Mouse (Mus musculus) large intestine, adult 2 months (tissue): ENCODE measurements around the gene Gm26938. TPM values are rescaled to one million over a fixed set of nuclear protein-coding genes. Genes with fewer than 3 reads are reported as not detected.

Experiments
- DNase-seq: peaks from one replicate; pipeline ENCODE4 v3.0.0-alpha.2; 2012; ENCODE audit warnings: low read depth, low spot score
- WGBS: fragments of 180-500 bp; shearing (Covaris S2); methylation state at CpG from one replicate; pipeline ENCODE4 v1.1.7; 2018; 5-methylcytosine and 5-hydroxymethylcytosine counted together
- polyA plus RNA-seq: library from polyadenylated mRNA; depleted of rRNA; stranded (reverse); fragments of >200 nt; gene quantifications from 2 replicates; pipeline ENCODE4 v1.2.3, GENCODE M21; 2012; rRNA removed

Gene Gm26938
- not detected in 2 replicates for polyA plus RNA-seq

DNA sequence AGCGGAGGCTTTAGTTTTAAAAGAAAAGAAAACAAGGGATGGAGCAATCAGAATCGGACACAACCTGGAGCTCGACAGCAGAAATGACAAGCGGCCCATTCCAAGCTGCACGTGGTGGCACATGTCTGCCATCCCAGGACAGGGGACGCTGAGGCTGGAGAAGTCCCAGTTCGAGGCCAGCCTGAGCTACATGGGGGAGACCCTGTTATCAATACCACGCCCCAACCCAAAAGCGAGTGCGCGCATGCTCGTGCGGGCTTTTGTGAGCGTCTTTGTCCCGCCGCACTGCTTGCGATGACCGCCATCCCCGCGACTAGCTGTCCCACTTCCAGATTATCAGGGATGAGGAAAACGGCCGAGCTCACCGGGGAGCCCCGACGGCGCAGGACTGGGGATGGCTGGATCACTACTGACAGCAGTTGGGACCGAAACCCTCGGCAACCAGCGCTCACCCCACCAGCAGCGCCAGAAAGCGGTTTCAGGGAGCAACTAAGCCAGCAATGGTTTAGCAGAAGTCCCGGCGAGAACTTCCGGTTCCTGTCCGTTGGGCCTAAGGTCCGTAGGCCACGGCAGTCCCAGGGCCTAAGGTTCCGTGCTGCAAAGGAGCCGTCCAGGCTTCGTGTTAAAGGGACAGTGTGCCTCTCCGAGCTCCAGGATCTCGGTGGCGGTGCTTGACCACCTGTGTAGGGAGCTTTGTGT lies at the start of gene Gm26938, which contains the start of gene Psmg3:
Gene Gm26938, minus strand, starts transcription at position 51 of the 699 bp plus-strand sequence.
Gene Psmg3, minus strand, starts transcription at position 529 of the 699 bp plus-strand sequence.
- WGBS, result under 1% methylated on average over 43 of the region's 43 CpGs
- no peak for DNase-seq

DNA sequence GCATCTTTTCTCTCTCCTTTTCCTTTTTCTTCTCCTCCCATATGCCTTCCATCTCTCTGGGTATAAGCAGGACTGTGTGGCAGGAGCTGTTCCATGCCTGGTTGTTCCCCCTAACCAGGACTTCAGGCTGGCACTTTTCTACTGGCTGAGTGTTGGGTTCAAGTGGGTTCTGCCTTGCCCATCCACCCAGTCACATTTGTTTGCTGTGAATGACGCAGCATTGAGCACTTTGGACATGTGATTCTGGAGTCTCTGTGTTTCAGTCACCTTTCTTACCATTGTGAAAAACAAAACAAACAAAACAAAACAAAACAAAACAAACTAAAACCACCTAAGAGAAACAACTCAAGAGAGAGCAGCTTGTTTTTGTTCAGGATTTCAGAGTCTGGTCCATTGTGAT lies 45.3 kb upstream of the Gm26938 start:
- 86% methylated on average over 1 of the region's 1 CpGs for WGBS
- DNase-seq, result no peak

DNA sequence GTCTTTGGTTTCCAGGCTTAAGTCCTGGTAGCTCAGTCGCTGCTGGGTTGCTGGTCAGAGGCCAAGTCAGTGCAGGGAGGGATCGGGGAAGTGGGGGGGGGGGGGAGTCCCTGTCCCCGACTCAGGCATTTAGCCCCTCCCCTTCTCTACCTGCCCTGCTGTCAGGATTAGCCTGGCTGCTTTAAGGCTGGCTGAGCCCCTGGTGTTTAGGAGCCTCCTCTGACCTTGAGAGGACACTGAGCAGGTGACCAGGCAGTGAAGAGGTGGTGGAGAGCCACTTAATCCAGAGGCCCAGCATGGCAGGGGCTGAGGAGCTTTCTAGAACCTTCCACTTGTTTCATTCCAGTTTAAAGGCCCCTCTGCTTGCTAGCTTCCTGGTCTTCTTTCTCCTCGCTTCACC lies 44.7 kb upstream of the Gm26938 start:
- no peak for DNase-seq
- 22% methylated on average over 3 of the region's 4 CpGs for WGBS

DNA sequence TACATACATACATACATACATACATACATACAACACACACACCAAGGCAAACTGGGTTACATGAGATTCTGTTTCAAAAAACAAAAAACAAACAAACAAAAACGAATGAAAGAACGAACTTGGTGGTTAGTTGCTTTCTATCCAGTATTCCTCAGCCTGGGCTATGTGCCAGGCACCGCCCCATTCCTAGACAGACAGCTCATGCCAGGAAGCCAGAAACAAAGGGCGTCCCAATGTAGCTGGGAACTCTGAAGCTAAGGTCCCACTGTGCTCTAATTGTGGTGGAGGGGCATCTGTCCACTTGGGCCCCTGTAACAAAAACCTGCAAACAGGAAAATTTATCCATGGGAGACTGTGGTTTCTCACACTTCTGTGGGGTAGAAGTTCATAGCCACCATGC lies 36.6 kb upstream of the Gm26938 start:
- DNase-seq, result no peak
- 18% methylated on average over 4 of the region's 4 CpGs for WGBS

- DNase-seq, result no peak
- WGBS, result 47% methylated on average over 15 of the region's 15 CpGs
Observed at GRCm38 (mm10) chr5:139860328-139861104, 34.3 kb upstream of the Gm26938 start.

- no peak for DNase-seq
- 63% methylated on average over 12 of the region's 12 CpGs for WGBS
Observed at GRCm38 (mm10) chr5:139849626-139850320, 23.6 kb upstream of the Gm26938 start.

DNA sequence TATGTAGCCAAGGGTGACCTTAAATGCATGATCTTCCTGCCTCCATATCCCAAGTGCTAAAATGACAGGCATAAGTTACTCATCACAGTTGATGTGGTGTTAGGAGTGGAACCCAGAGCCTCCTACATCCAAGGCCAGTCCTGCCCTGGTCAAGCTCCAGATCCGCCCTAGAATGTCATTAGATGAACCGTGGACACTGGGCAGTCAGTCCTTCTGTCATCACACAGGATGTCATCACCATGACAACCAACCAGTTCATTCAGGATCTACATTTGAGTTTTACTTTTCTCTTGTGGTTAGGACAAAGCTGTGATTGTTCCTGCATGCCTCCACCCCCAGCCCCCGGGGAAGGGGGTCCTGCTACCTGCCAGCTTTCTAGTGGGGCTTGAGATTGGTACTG lies 12.9 kb upstream of the Gm26938 start:
- WGBS, result 31% methylated on average over 3 of the region's 3 CpGs
- no peak for DNase-seq

DNA sequence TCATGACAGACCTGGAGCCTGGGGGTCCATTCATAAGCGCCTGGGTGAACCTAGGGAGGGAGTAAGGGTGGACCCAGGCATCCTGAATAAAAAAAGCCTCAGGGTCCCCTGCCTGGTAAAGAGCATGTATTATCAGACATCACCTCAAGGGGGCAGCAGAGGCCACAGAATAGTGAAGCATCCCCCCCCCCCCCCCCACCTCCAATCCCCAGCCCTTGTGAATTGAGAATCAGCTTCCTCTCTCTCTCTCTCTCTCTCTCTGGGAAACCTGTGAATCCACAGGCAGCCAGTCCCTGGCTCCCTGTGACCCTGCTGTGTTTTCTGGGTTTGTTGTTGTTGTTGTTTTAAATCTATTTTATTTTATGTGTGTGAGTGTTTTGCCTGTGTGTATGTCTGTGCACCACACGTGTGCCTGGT lies 12.3 kb upstream of the Gm26938 start:
- WGBS, result 7% methylated on average over 2 of the region's 2 CpGs

GRCm38 (mm10) chr5:139835706-139836105 lies 9.5 kb upstream of the Gm26938 start:
- no peak for DNase-seq
- WGBS, result 80% methylated on average over 7 of the region's 7 CpGs

More for the DNA sequence above, 12.3 kb upstream of the Gm26938 start:
- DNase-seq, result no peak

DNA sequence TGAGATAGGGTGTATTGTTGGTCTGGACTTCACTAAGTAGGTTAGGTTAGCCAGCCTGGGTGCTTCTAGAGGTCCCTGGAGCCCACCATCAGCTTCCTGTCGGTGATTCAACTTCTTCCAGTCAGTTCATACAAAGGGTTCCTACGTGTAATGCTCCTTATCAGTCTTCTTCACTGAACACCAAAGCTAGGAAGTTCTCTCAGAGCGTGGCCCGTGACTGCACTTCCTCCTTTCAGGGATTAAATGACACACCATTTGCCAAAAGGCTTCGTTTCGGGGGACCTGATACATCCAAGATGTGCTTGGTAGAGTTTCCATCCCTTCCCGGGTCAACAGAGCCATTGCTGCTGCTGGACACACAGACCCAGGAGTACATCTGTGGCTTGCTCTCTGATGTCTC lies 5.9 kb upstream of the Gm26938 start:
- no peak for DNase-seq
- WGBS, result 71% methylated on average over 7 of the region's 7 CpGs

DNA sequence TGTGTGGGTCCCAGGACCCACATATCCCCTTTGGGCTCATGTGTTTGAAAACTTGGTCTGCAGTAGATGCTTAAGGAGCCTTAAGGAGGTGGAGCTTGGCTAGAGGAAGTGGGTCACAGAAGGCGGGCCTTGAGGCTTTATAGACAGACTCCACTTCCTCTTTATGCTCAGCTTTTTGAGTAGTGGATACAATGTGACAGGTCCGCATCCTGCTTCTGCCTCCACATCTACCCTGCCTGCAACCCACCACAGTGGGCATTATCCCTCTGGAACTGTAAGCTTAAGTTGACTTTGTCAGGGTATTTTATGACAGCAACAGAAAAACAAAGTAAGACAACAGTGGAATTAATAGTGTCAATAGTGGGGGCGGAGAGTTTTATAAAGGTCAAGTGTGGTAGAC lies 4.5 kb upstream of the Gm26938 start:
- DNase-seq, result no peak
- WGBS, result 76% methylated on average over 3 of the region's 3 CpGs

- DNase-seq, result no peak
Observed at GRCm38 (mm10) chr5:139829384-139829783, 3.2 kb upstream of the Gm26938 start.

DNA sequence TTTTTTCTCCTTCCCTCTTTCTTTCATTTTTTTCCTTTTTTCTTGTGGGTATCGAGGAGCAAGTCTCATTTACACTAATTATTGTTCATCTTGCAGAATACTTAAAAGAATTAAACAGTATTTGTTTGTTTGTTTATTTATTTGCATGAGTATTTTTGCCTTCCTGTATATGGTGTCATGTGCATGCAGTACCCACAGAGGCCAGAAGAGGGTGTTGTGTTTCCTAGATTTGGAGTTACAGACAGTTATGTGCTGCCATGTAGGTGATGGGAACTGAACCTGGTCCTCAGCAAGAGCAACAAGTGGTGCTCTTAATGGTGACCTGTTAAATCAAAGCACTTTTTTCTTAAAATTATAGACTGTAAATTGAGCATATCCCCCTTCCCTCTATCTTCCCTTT lies 1.4 kb upstream of the Gm26938 start:
- DNase-seq, result no peak
- 100% methylated on average over 1 of the region's 1 CpGs for WGBS

More at GRCm38 (mm10) chr5:139829384-139829783, 3.2 kb upstream of the Gm26938 start:
- 75% methylated on average over 13 of the region's 13 CpGs for WGBS

GRCm38 (mm10) chr5:139825947-139826346 lies 260 bp downstream of the Gm26938 start:
- WGBS, result 27% methylated on average over 11 of the region's 11 CpGs
- DNase-seq, result no peak

DNA sequence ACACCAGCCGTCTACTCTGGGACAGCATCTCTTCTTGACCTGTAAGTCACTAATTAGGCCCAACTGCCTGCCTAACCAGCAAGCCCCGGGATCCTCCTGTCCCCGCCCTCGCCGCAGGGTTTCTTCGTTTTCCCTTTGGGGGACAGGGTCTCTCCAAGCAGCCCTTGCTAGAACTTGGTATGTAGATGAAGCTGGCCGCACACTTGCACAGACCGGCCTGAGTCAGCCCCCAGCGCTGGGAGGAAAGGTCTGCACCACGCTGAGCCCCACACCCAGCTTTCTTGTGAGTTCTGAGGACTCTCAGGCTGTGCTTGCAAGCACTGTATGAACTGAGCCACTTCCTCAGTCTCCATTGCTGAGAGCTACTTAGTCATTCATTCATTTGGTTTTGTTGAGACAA lies 1.7 kb downstream of the Gm26938 start:
- DNase-seq, result no peak
- 94% methylated on average over 10 of the region's 10 CpGs for WGBS

- no peak for DNase-seq
- 30% methylated on average over 12 of the region's 12 CpGs for WGBS
Observed at GRCm38 (mm10) chr5:139821466-139822459, 4.4 kb downstream of the Gm26938 start.

DNA sequence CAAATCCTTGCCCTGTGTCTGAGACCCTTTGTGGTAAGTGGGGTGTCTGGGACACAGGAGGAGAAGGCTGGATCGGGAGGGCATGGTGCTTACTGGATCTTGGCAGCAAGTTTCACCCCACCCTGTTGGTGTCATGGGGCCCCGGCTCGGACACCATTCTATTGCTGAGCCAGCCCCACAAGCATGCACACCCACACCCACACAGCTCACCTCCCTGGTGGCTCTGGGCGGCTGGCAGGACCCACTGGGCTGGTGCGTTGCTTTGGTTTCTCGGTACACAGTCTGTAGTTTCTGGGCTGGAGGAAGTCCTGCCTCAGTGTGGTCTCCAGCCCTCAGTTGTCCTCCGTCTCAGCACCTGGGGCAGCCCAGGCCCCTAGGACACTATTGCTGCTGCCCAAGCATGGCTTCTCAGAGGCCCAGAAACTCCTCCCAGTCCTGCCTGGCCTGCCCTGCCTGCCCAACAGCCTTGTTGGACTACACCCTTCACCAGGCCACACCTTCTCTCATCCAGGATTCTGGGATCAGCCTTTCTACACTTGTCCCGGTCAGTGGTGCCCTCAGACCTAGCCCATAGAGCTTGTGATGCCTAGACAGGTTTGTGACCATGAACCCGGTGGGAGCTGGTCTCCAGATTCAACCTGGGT lies 6.5 kb downstream of the Gm26938 start, which contains the start of gene Tmem184a:
Gene Tmem184a, minus strand, starts transcription at position 380 of the 644 bp plus-strand sequence.
- 63% methylated on average over 9 of the region's 9 CpGs for WGBS
- no peak for DNase-seq

- WGBS, result 37% methylated on average over 4 of the region's 4 CpGs
- no peak for DNase-seq
Observed at GRCm38 (mm10) chr5:139818801-139819200, 7.4 kb downstream of the Gm26938 start.

GRCm38 (mm10) chr5:139818056-139818455 lies 8.2 kb downstream of the Gm26938 start:
- 90% methylated on average over 3 of the region's 3 CpGs for WGBS
- DNase-seq, result no peak
